Mouse (Mus musculus) hindlimb bud, embryonic 11.5 days (tissue): ENCODE measurements around the gene Hoxd1.

Experiments used
- DNase-seq: peaks from one replicate; pipeline ENCODE4 v3.0.0-alpha.2; 2012; ENCODE audit warnings: low read depth, low spot score; ENCODE audit errors: extremely low spot score

Hoxd1 gene

DNA sequence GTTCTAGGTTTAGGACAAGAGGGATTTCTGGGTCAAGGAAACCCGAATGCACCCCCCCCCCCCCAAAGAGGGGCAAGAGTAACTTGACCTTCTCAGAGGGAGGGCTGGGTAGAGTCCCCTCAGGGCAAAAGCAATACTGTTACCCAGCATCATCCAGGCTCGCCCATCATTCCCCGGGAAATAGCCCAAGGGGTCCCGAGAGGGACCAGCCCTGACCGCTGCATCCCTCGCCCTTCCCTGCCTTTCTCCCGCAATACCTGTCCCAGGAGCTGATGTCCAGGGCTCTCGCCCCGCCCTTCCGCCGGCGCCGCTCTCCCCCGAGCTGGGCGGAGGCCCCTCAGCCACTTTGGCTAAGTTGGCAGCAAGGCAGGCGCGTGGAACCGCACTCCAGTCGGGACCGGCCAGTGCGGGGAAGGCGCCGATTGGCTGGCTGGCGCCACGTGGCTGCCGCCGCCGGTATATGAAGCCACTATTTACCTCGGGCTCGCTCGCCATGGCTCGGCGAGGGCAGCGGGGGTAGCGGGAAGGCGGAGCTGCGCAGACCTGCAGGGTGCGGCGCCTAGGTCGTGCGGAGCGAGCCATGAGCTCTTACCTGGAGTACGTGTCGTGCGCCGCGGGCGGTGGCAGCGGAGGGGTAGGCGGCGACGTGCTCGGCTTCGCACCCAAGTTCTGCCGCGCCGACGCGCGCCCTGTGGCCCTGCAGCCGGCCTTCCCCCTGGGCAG is at the start of gene Hoxd1:
TSS of gene Hoxd1 (plus strand) at position 459 of the 723 bp plus-strand sequence.
- no peak for DNase-seq

DNA sequence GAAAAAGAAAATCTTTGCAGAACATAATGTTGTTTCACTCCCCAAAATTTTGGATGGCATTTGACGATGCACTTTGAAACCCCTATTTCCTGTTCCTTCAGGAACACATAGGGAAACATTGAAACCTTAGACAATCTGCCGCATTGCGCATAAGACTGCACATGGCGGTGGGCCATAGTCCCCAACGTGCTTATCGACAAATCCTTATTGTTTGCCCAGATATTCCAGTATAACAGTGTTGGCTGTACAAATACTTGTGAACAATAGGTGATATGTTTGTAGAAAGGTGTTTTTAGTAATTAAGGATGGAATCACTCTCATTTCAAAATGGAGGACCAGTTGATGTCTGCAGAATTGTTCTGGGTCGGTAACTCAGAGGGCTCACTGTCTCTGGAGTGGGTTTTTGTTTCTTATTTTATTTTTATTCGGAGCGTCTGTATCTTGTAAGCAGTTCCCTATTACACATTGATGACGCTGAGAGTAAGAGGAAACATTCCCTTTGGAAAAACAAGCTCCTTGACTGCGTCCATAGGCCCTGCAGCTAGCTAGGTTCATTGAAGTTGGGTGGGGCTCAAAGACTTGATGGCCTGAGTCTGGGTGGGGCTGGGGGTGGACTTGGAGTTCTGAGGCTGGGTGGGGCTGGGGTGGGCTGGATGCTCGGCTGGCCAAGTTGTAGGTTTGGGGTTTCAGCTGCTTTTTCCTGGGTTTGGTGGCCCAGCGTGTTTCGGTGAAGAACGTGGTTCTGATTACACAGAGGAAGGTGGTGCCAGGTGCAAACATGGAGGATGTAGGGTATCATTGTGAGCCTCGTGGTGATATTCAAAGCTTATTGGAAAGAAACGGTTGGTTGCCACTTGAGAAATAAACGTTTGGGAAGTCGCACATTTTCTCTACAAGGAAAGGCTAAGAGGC is 49.3 kb upstream of the Hoxd1 start:
- DNase-seq = no peak

DNA sequence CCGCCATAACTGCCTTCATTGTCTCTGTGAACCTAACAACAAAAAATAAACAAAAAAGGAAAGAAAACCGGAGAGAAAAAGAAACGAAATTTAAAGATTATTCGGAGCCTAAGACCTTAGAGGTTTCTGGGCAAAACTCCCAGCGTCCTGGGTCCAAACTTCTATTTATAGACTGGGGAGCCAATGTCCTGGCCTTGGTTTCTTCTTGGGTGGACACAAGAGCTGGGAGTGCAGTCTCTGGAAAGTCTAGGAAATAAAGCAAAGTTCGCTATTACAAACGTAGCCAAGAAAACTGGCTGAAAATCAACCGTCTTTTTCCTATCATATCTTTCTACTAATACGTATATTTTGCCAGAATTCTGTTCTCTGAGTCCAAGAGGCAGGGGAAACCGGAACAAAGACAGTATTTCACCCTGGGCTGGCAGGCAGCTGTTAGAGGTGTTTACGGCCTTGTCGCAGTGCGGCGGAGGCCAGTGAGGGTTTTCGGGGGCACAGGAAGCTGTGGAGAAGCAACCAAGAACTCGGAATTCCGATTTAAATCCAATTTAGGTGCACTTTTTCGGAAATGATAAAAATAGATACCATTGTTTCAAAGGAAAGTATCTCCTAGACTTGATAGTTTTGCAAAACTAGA is 48.5 kb upstream of the Hoxd1 start:
- DNase-seq = no peak

DNA sequence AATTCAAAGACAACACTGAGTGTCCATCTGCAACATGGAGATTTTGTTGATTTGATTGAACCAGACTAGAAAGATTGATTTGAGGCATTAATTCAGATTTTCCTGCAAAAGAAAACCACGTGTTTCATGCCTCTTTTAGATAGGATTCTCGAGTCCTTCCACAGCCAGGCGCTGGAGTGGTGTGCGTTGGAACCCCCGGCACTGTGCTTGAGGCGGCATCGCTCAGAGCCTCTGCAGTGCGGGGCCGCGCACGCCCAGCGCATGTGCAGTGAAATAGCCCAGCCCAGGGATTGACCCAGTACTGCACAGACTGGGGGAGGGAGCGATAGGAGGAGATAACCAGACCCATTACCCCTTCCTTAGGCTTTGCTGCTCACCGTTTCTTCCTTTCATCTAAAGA is 47.9 kb upstream of the Hoxd1 start:
- DNase-seq = no peak

DNA sequence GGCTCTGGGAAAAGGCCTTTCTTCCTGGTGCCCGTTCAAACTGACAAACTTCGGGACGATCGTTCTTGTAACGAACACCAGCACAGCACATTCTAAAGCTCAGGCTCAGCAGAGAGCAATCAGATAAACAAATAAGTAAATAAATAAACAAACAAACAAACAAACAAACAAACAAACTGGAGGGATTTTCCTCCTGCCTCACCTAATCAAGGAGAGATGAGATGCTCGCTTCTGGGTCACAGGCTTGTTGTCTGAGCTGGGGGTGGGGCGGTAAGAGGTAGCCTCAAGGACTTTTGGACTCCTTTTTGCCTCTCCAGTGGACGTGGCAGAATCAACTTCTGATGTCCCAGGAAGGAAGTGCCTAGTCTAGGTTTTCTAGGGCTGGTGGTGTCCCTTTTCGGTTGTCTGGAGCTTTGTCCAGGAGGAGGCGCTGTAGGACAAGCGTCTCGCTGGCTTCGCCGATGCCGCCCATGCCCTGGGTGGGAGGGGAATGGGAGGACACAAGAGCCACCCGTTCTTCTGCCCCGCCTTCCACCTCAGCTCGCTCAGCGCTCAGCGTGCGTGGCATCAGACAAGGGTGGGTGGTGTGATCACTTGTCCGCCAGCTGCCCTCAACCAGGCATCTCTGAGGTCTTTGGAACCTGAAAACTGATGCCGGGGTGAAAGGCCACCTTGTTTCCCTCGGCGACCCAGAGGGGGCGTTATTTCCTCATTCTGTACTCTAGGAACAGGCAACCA is 47.1 kb upstream of the Hoxd1 start:
- peak; percentile 94 for DNase-seq

DNA sequence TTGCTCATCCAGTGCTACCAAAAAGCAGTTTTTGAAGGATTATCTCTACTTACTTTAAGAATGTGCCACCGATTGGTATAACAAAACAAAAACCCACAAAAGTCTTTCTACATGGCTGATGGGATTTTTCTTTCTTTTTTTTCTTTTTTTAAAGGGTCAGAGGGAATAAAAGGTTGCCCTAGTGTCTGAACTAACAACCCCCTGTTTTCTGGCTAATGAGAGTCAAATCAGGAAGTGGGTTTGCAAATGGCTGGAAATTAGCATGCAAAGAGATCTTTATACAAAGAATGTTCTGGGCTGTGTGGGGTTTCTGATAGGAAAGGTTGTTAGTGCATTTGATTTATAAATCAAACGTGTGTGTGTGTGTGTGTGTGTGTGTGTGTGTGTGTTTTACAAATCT is 42.4 kb upstream of the Hoxd1 start:
- DNase-seq = no peak

DNA sequence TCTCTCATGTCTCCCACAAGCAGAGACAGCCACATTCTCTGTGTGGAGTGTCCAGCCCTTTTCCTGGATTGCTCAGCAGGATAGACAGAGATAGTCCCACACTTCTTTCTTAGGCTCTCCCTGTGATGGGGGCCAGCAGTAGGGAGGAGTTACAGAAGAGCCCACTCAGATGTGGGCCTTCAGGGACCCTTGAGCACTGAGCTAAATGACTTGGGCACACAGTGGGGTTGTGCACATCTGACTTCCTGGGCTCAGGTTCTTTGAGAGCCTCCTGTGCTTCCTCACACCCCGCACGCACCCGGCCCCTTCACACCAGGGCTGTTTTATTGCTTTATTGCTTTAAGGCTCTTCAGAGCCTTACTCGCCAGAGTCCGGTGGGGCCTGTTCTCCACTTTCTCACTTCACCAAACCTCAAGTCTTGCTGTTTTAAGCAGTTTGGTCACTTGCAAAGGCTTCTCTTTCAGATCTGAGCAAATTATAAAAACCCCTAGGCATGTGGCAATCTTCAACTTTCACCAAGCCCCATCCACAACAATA is 41.8 kb upstream of the Hoxd1 start:
- DNase-seq = no peak

DNA sequence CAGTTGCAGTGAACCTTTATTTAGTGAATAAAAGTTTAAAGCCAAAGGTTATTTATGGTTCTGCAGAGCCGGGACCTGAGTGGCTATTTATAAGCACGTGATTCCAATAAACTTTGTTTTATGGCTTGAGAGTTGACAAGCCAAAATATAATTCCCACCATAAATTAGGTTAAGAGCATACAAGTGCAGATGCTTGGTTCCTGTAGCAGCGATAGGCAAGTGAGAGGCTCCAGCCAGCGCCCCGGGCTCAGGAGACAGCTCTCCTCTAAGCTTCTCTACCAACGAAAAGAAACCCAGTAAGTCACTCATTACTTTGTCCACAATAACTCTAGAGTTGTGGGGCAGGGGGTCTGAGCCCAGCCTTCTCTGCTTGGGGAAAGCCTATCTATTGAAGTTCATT is 40.9 kb upstream of the Hoxd1 start:
- DNase-seq = no peak

DNA sequence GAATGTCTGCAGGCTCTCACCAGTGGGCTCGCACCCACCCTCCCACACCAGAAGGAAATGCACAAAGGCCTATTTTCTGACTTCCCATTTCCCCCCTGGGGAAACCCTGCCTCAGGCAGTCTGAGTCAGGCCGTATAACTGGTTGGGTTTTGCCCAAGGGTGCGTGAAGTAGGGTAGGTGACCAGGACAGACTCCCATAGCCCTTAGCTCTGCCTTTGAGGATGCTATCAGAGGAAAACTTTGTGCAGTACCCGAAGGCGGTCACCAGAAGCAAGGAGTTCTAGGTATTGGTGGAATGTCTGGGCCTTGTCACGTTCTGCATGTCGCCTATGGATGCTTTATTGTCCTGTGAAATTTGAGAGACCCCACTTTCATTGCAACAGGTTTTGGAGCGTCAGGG is 39.8 kb upstream of the Hoxd1 start:
- no peak for DNase-seq

DNA sequence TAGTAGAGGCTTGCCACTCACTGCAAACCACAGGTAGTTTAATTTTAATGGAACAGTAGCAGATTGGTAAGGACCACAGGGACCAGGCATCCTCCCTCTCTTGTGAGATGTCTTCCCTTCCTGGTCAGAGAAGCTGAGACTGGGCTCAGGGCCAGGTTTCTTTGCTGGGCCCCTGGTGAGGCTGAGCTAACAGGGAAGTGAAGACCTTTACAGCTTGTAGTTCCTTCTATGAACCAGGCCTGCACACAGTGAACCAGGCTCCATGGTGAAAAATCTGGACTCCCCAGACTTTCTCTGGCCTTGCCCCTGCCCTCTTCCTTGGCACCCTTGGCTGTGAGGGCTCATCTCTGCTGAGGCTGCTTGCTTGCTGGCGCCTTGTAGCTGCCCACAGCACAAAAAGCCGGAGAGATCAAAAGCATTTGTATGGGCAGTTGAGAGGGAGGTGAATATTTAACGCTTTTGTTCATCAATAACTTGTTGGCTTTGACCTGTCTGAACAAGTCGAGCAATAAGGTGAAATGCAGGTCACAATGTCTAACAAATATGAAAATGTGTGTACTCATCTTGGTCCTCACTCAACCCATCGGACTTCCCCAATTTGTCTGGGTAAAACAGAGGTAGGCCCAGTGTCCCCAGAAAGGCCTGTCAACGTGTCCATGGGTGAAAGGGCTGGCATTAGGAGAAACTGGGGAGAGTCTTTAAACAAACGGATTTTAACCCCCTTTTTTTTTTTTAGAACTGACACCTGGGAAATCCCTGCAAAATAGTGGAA is 38.4 kb upstream of the Hoxd1 start:
- DNase-seq = no peak

DNA sequence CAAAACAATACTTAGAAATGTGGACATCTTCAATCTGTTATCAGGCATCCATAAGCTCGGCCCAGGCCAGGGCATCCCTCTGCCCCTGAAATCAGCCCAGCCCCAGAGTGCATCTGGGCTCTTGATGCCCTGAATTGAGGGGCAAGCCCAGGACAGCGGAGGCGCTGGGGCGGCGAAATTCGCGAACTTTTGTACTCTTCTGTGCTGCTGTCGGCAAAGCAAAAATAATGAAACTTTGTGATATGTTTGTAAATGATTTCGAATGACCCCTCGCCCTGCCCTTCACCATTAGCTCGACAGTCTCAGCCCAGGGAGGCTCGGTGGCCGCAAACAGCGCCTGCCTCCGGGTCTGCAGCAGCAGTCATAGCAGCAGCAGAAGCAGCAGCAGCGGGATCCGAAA is 37.6 kb upstream of the Hoxd1 start:
- no peak for DNase-seq

DNA sequence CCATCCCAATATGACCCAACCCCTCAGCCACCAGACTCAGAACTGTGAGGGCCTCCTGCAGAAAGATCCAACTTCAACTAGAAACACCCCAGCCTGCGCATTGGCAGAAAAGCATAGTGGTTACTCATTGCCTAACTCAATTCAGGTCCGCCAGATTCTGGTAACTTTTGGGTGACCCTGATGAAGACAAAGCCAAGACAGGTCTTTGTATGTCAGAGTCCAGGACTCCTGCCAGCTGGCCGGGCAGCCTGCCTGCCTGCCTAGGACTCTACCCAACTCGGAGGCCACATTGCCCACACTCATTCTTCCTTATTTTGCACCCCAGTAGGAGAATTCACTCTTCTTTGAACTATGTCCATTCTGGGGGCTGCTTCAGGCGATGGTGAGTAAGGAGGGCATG is 36.2 kb upstream of the Hoxd1 start, which contains the start of gene Gm28230:
TSS of gene Gm28230 (plus strand) at position 178 of the 400 bp plus-strand sequence.
- DNase-seq = no peak

DNA sequence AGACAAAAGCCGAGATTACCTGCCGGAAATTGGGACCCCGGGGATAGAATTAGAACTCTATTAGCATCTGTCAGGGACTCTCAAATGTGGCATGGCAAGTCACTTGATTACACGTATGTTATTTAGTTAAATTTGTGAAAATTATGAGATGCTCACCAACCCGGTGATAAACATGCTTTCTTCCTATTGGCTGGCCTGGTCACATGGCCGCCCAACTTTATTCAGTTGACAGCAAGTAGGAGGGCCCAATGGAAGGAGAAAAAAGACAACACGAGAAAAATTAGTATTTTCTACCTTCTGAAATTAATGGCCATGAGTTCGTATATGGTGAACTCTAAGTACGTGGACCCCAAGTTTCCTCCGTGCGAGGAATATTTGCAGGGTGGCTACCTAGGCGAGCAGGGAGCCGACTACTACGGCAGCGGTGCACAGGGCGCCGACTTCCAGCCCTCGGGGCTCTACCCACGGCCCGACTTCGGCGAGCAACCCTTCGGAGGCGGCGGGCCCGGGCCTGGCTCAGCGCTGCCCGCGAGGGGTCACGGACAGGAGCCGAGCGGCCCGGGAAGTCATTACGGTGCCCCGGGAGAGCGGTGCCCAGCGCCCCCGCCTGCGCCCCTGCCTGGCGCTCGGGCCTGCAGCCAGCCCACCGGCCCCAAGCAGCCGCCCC is 35.7 kb upstream of the Hoxd1 start:
- DNase-seq = no peak

DNA sequence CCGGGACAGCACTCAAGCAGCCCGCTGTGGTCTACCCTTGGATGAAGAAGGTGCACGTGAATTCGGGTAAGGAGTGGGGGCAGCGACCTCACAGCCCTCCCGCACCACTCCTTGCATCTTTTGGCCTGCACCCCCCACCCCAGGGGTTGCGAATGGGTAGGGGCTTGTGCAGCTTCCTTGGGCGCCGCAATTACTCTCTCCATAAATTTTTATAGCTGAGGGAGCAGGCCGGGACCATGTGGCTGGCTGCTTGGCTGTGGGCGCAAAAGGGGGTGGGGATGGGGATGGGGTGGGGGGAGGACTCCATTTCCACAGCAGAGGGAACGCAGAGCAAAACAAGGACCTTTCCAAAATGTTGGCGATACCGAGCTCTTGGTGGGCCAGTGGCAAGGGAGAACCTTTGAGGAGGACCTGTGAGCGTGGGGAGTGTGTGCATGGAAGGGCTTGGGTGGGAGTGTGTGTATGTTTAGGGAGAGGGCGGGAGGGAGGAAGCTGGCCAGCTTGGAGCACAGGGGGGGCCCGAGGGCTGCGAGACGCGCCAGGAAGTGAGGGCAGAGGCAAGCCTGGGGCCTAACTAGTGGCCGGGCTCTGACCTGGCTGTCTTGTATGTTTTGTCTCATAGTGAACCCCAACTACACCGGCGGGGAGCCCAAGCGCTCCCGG is 35.0 kb upstream of the Hoxd1 start:
- no peak for DNase-seq

DNA sequence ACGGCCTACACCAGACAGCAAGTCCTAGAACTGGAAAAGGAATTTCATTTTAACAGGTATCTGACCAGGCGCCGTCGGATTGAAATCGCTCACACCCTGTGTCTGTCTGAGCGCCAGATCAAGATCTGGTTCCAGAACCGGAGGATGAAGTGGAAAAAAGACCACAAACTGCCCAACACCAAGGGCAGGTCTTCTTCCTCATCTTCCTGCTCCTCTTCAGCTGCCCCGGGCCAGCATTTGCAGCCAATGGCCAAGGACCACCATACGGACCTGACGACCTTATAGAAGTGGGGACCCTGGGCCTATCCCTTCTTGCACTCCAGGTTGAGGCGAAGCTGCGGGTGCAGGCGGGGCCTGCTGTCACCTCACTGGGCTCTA is 34.5 kb upstream of the Hoxd1 start:
- DNase-seq = no peak

DNA sequence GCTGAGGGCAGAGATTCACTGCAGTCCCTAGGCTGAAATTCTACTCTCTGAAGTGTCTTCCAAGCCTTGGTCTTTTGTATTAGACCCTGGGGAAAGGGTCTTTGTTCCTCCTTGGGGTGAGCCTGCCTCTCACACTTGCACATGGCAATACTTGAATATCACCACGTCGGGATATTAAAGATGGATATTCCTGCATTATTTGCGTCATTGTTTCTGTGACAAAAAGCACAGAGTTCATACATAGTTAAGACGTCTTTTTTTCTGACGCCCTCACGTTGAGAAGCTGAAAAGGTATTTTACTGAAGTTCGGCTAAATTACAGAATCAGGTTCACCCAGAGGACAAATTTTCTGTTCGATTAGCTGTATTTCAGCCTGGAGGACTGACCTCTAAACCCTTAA is 32.4 kb upstream of the Hoxd1 start:
- DNase-seq = no peak

DNA sequence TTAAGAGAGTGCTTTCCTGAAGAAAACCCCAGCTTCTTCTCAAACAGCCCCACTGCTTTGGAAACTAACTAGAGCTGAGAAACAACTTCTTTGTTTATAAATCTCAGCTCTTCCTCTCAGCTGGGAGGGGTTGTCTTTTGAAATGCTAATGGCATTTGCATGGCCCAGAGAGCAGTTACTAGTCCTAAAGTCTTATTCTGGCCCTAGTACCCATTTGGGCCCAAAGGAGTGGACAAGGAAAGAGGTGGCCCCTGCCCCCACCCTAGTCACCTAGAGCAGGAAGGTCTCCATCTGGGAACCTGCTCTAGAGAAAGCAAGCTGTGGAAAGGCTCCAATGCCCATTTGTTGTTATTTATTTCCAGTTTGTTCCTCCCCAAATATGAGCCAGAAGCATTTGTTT is 31.7 kb upstream of the Hoxd1 start:
- DNase-seq = no peak

DNA sequence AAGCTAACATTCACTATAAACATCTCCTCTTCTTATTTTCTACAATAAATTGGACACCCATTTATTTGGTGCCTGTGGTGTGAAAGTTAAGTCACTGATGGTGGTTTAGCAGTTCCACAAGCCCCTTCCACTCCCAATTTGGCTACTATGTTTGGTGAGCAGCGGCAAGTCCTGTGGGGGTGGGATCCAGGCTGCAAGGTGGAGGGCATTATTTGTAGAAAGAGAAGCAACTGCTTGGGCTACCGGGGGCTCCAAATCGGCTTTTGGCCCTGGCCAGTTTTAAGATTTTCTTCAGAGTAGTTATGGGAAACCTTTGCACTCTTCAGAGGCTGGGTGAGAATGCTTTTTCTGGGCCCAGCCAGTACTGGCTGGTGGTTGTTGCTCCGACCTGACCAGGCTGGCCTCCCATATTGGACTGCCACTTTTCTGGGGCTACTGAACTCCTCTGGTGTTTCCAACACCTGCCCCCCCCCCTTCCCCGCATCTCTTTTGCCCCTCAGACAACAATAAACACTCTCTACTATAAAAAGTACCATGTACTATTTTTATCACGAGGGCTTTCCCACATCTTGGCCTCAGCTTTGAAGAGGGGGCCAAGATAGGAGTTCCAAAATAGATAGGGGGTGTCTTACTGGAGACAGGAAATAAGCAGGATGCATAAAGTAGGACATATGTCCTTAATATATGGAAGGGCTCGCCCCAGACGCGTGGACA is 30.8 kb upstream of the Hoxd1 start:
- no peak for DNase-seq
